Mouse (Mus musculus) spleen, adult 2 months (tissue): ENCODE data around the gene Msl1. TPM values are rescaled to one million over a fixed set of nuclear protein-coding genes. Genes with fewer than 3 reads are reported as not detected.

Experiments
- DNase-seq, 2 experiments: peaks; one replicate each; pipeline versions ENCODE4 v3.0.0 to v3.0.0-alpha.2; 2012 to 2021; ENCODE audit warnings: low spot score in 2 of 2, low read depth in 1 of 2
- H3K27ac ChIP-seq: fragments of 200-500 bp; 2 replicates; pipeline ENCODE4 v1.5.1; 2012; ENCODE audit warnings: low read length, inconsistent platforms; ENCODE audit not compliant: insufficient read depth
- H3K27me3 ChIP-seq: fragments of 200-500 bp; 2 replicates; pipeline ENCODE4 v1.6.1; 2012; ENCODE audit warnings: mild to moderate bottlenecking, moderate library complexity, low read length, inconsistent platforms; ENCODE audit not compliant: control insufficient read depth, insufficient read depth
- H3K36me3 ChIP-seq: fragments of 200-500 bp; 2 replicates; pipeline ENCODE4 v1.6.1; 2012; ENCODE audit warnings: mild to moderate bottlenecking, low read length, inconsistent platforms; ENCODE audit not compliant: control insufficient read depth, insufficient read depth
- H3K4me1 ChIP-seq: fragments of 200-500 bp; 2 replicates; pipeline ENCODE4 v1.6.1; 2011; ENCODE audit warnings: inconsistent platforms; ENCODE audit not compliant: control insufficient read depth, insufficient read depth, insufficient read length
- H3K4me3 ChIP-seq: fragments of 200-500 bp; 2 replicates; pipeline ENCODE4 v1.5.1; 2011; ENCODE audit warnings: mild to moderate bottlenecking, inconsistent platforms; ENCODE audit not compliant: insufficient read depth, insufficient read length; ENCODE audit errors: extremely low read depth
- CTCF ChIP-seq: fragments of 200-500 bp; IDR thresholded peaks from 2 replicates; pipeline ENCODE4 v1.5.1; 2011; ENCODE audit warnings: mild to moderate bottlenecking, inconsistent platforms; ENCODE audit not compliant: insufficient read depth, insufficient read length, insufficient replicate concordance; ENCODE audit errors: extremely low read depth
- POLR2A ChIP-seq: fragments of 200-500 bp; IDR thresholded peaks from 2 replicates; pipeline ENCODE4 v1.6.1; 2011; ENCODE audit warnings: low read depth, low read length, inconsistent platforms
- WGBS: fragments of 180-500 bp; shearing (Covaris S2); methylation state at CpG from one replicate; pipeline ENCODE4 v1.1.7; 2018; 5-methylcytosine and 5-hydroxymethylcytosine counted together
- polyA plus RNA-seq: library from polyadenylated mRNA; depleted of rRNA; stranded (reverse); fragments of >200 nt; gene quantifications from 2 replicates; pipeline ENCODE4 v1.2.3, GENCODE M21; 2012

Gene Msl1
- polyA plus RNA-seq, 1 experiment, result 23.3 TPM

GRCm38 (mm10) chr11:98791448-98791847 lies 3.9 kb upstream of the Msl1 start:
- 88% methylated on average over 1 of the region's 1 CpGs for WGBS
- H3K27ac ChIP-seq, result no peak overlapping the region
- H3K4me1 ChIP-seq, result peaks cover 10% of the 10 kb centered on the region
- no peak for DNase-seq
- no peak overlapping the region for H3K4me3 ChIP-seq
- no peak for TF ChIP-seq CTCF
- no peaks in the 10 kb centered on the region for H3K27me3 ChIP-seq
- H3K36me3 ChIP-seq, result no peaks in the 10 kb centered on the region

DNA sequence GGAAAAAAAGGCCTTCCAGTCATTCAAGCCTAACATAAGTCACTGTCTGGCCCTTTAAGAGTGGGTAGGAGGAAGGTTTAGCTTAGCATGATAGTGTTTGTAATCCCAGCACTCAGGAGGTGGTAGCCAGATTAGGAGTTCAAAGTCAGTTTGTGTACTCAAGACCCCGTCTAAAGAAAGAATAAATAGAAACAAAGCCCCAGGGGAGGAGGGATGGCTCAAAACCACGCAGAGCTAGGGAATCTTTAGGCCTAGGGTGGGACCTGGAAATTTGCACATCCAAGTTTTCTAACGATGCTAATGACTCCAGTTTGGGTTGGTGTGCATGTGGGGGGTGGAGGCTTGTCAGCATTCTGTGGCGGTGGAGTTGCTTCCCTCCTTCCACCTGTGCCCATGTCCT lies 3.2 kb upstream of the Msl1 start:
- TF ChIP-seq CTCF, result no peak
- no peak for TF ChIP-seq POLR2A
- Histone ChIP-seq H3K27ac (no peak overlapping the region), H3K4me3 (no peak overlapping the region), H3K36me3 (no peaks in the 10 kb centered on the region), H3K4me1 (peaks cover 6% of the 10 kb centered on the region), H3K27me3 (no peaks in the 10 kb centered on the region)
- no peak for DNase-seq
- WGBS, result 63% methylated on average over 4 of the region's 4 CpGs

- Histone ChIP-seq H3K27me3 (no peaks in the 10 kb centered on the region), H3K36me3 (peaks cover 6% of the 10 kb centered on the region), H3K4me1 (peaks cover 8% of the 10 kb centered on the region), H3K27ac (peak overlapping the region; percentile 93), H3K4me3 (peak overlapping the region; percentile 95)
- TF ChIP-seq POLR2A (no peak; the same call in 1 of the 2 replicates), CTCF (no peak)
- WGBS, result under 1% methylated on average over 28 of the region's 30 CpGs
- peak in 1 of 2 experiments; percentile 71 for DNase-seq
Measured at GRCm38 (mm10) chr11:98794469-98795014, 774 bp upstream of the Msl1 start.

DNA sequence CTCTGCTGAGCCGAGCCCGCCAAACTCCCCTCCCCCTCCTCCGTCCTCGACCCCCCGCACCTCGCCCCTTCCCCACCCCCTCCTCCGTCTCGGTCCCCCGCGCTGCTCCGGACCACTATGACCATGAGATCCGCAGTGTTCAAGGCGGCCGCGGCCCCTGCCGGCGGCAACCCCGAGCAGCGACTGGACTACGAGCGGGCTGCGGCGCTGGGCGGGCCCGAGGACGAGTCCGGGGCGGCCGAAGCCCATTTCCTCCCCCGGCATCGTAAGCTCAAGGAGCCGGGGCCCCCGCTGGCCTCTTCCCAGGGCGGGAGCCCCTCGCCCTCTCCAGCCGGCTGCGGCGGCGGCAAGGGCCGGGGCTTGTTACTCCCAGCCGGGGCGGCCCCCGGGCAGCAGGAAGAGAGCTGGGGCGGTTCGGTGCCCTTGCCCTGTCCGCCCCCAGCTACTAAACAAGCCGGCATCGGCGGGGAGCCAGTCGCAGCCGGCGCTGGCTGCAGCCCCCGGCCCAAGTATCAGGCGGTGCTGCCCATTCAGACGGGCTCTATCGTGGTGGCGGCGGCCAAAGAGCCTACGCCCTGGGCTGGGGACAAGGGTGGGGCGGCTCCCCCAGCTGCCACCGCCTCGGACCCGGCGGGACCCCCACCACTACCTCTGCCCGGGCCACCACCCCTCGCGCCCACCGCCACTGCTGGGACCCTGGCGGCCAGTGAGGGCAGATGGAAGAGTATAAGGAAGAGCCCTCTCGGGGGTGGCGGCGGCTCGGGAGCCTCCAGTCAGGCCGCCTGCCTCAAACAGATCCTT lies 598 bp downstream of the Msl1 start:
- under 1% methylated on average over 67 of the region's 74 CpGs for WGBS

DNA sequence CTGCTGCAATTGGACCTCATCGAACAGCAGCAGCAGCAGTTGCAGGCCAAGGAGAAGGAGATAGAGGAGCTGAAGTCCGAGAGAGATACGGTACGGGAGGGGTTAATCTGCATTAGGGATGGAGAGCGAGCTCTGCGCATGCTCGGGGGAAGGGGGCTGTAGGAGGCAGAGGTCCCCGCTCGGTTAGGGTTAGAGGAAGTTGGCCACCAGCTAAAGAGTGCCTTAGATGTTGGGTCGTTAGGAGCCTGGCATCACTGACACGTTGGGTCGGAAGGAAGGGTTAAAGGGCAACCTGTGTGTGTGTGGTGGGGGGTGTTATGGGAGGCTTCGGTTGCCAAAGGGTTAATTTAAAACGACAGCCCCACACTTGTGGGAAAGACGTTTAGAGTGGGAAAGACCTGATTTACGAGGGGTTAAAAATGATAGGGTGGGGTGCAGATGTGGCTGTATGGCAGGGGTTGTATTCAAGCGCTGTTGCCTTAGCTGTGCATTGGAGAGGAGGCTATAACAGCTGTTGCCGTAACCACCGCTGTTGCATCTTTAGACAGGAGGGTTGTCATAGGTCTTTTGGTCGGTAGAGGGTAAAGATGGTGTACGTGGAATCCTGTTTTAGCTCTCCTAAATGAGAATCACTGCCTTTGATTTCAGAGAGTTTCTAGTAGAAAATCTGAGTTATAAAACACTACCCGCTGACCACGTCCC lies 1.4 kb downstream of the Msl1 start:
- DNase-seq, result peak in 1 of 2 experiments; percentile 61
- TF ChIP-seq CTCF, result no peak
- no peak for TF ChIP-seq POLR2A

More for the DNA sequence above, 598 bp downstream of the Msl1 start:
- Histone ChIP-seq H3K4me3 (peak overlapping the region; percentile 95), H3K27me3 (no peaks in the 10 kb centered on the region), H3K36me3 (peaks cover 13% of the 10 kb centered on the region), H3K4me1 (peaks cover 8% of the 10 kb centered on the region), H3K27ac (peak overlapping the region; percentile 96)
- peak in 1 of 2 experiments; percentile 53 for DNase-seq
- TF ChIP-seq POLR2A (no peak; the same call in 1 of the 2 replicates), CTCF (no peak)

GRCm38 (mm10) chr11:98797306-98797705 lies 2.0 kb downstream of the Msl1 start:
- DNase-seq, result no peak
- peaks cover 8% of the 10 kb centered on the region for H3K4me1 ChIP-seq
- H3K27ac ChIP-seq, result peak overlapping the region; percentile 32; the same call in 1 of the 2 replicates
- no peak overlapping the region for H3K4me3 ChIP-seq
- H3K27me3 ChIP-seq, result no peaks in the 10 kb centered on the region
- TF ChIP-seq POLR2A (no peak), CTCF (no peak)
- H3K36me3 ChIP-seq, result peaks cover 15% of the 10 kb centered on the region
- 8% methylated on average over 5 of the region's 5 CpGs for WGBS

More for the DNA sequence above, 1.4 kb downstream of the Msl1 start:
- H3K27me3 ChIP-seq, result no peaks in the 10 kb centered on the region
- H3K4me1 ChIP-seq, result peaks cover 8% of the 10 kb centered on the region
- H3K27ac ChIP-seq, result peak overlapping the region; percentile 96
- 2% methylated on average over 23 of the region's 23 CpGs for WGBS
- peak overlapping the region; percentile 95 for H3K4me3 ChIP-seq
- H3K36me3 ChIP-seq, result peaks cover 13% of the 10 kb centered on the region

- Histone ChIP-seq H3K36me3 (peaks cover 20% of the 10 kb centered on the region), H3K4me3 (no peak overlapping the region), H3K4me1 (peaks cover 8% of the 10 kb centered on the region), H3K27ac (no peak overlapping the region), H3K27me3 (no peaks in the 10 kb centered on the region)
- WGBS, result 63% methylated on average over 4 of the region's 4 CpGs
- no peak for TF ChIP-seq CTCF
- no peak for TF ChIP-seq POLR2A
- DNase-seq, result no peak
Measured at GRCm38 (mm10) chr11:98797909-98798308, 2.6 kb downstream of the Msl1 start.
